Mouse (Mus musculus) ES-E14 (cell line): ENCODE data around the gene Lrrc55. TPM values are rescaled to one million over a fixed set of nuclear protein-coding genes. Genes with fewer than 3 reads are reported as not detected.

Experiments used
- DNase-seq: peaks from one replicate; pipeline ENCODE4 v3.0.0-alpha.2; 2013; ENCODE audit warnings: low read depth, low spot score
- H3K27ac ChIP-seq: 2 replicates; pipeline ENCODE4 v1.5.1; 2012; ENCODE audit warnings: low read depth, mild to moderate bottlenecking, low read length, moderate library complexity, mixed read lengths; ENCODE audit not compliant: poor library complexity, insufficient read depth, severe bottlenecking
- H3K36me3 ChIP-seq: 2 replicates; pipeline ENCODE4 v1.6.1; 2012; ENCODE audit warnings: mild to moderate bottlenecking, low read length, moderate library complexity, mixed read lengths; ENCODE audit not compliant: control insufficient read depth, poor library complexity, insufficient read depth, severe bottlenecking
- H3K4me1 ChIP-seq, 2 experiments: fragments of 150-350 bp in 1 of 2; sonication (generic) in 1 of 2; 2 replicates each; pipeline ENCODE4 v1.6.1; 2012; ENCODE audit warnings: low read length in 2 of 2, mild to moderate bottlenecking in 1 of 2, mixed read lengths in 1 of 2; ENCODE audit not compliant: control insufficient read depth in 2 of 2, insufficient read depth in 2 of 2, poor library complexity in 1 of 2
- H3K4me3 ChIP-seq, 2 experiments: fragments of 150-350 bp in 1 of 2; sonication (generic) in 1 of 2; 2 replicates each; pipeline ENCODE4 v1.5.1; 2012; ENCODE audit warnings: low read length in 2 of 2, low read depth in 1 of 2, mild to moderate bottlenecking in 1 of 2, mixed read lengths in 1 of 2; ENCODE audit not compliant: insufficient read depth in 1 of 2, poor library complexity in 1 of 2, severe bottlenecking in 1 of 2
- H3K9ac ChIP-seq: 2 replicates; pipeline ENCODE4 v1.6.1; 2012; ENCODE audit warnings: low read depth, mild to moderate bottlenecking, low read length, mixed read lengths; ENCODE audit not compliant: poor library complexity, insufficient read depth, severe bottlenecking
- H3K9me3 ChIP-seq: fragments of 150-350 bp; sonication (generic); 2 replicates; pipeline ENCODE4 v1.6.1; 2012; ENCODE audit warnings: low read depth, mild to moderate bottlenecking, low read length; ENCODE audit not compliant: control insufficient read depth, insufficient read depth
- CHD2 ChIP-seq: IDR thresholded peaks from 2 replicates; pipeline ENCODE4 v1.6.1; 2014; ENCODE audit warnings: mild to moderate bottlenecking, low read depth, low read length, inconsistent platforms
- HCFC1 ChIP-seq: IDR thresholded peaks from 2 replicates; pipeline ENCODE4 v1.6.1; 2012; ENCODE audit warnings: low read length, inconsistent platforms, borderline replicate concordance; ENCODE audit not compliant: insufficient read depth
- MAFK ChIP-seq: IDR thresholded peaks from 2 replicates; pipeline ENCODE4 v1.6.1; 2014; ENCODE audit warnings: mild to moderate bottlenecking, low read depth, low read length, inconsistent platforms; ENCODE audit not compliant: insufficient read depth
- ZC3H11A ChIP-seq: IDR thresholded peaks from 2 replicates; pipeline ENCODE4 v1.6.1; 2012; ENCODE audit warnings: low read depth, mild to moderate bottlenecking, inconsistent platforms, low read length, borderline replicate concordance
- ZNF384 ChIP-seq: IDR thresholded peaks from 2 replicates; pipeline ENCODE4 v1.6.1; 2012; ENCODE audit warnings: low read depth, low read length, inconsistent platforms
- in situ Hi-C, 2 experiments: fragments of 600-800 bp; cut with MboI; formaldehyde crosslinking; loops; one replicate each; pipeline ENCODE4 v1.15.1; 2025; ENCODE audit warnings: low sequenced_read_pairs in 2 of 2, inconsistent platforms in 1 of 2; ENCODE audit not compliant: unreplicated experiment in 2 of 2
- total RNA-seq: library from RNA; depleted of rRNA; stranded (reverse); fragments of 300-350 nt; gene quantifications from 2 replicates; pipeline ENCODE4 v1.2.3, GENCODE M21; 2012

Gene Lrrc55
- total RNA-seq, 1 experiment, result 0.36 TPM

GRCm38 (mm10) chr2:85135099-85135498 lies 61.9 kb downstream of the Lrrc55 start:
- H3K27ac ChIP-seq, result no peak overlapping the region
- TF ChIP-seq ZNF384 (no peak), CHD2 (no peak), MAFK (no peak)
- no peak overlapping the region for H3K4me3 ChIP-seq
- no peaks in the 10 kb centered on the region for H3K36me3 ChIP-seq
- H3K9ac ChIP-seq, result no peak overlapping the region
- peaks cover 0 to 3% of the 10 kb centered on the region in 2 experiments; a peak in 1 of 4 replicates for H3K4me1 ChIP-seq
- no peaks in the 10 kb centered on the region for H3K9me3 ChIP-seq
- DNase-seq, result no peak
- in situ Hi-C loops, result no loop called here

- Histone ChIP-seq H3K4me1 (peaks cover 0 to 3% of the 10 kb centered on the region in 2 experiments; a peak in 1 of 4 replicates), H3K4me3 (no peak overlapping the region), H3K36me3 (no peaks in the 10 kb centered on the region), H3K9me3 (no peaks in the 10 kb centered on the region), H3K9ac (no peak overlapping the region), H3K27ac (no peak overlapping the region)
- DNase-seq, result no peak
- TF ChIP-seq HCFC1 (no peak), ZNF384 (no peak), ZC3H11A (no peak)
- in situ Hi-C loops, result no loop called here
These were observed 64.8 kb downstream of the Lrrc55 start for GRCm38 (mm10) chr2:85132204-85132603.

- H3K27ac ChIP-seq, result no peak overlapping the region
- DNase-seq, result no peak
- in situ Hi-C loops, result no loop called here
These were observed 65.3 kb downstream of the Lrrc55 start for GRCm38 (mm10) chr2:85131724-85132123.

GRCm38 (mm10) chr2:85131226-85131625 lies 65.8 kb downstream of the Lrrc55 start:
- in situ Hi-C loops, result no loop called here
- DNase-seq, result no peak
- H3K36me3 ChIP-seq, result no peaks in the 10 kb centered on the region
- H3K27ac ChIP-seq, result no peak overlapping the region
- peaks cover 0 to 2% of the 10 kb centered on the region in 2 experiments; a peak in 1 of 4 replicates for H3K4me1 ChIP-seq
- no peak overlapping the region for H3K9ac ChIP-seq
- H3K9me3 ChIP-seq, result no peaks in the 10 kb centered on the region
- H3K4me3 ChIP-seq, result no peak overlapping the region
- TF ChIP-seq CHD2 (no peak), HCFC1 (no peak), ZC3H11A (no peak), ZNF384 (no peak), MAFK (no peak)

More at GRCm38 (mm10) chr2:85131724-85132123, 65.3 kb downstream of the Lrrc55 start:
- Histone ChIP-seq H3K36me3 (no peaks in the 10 kb centered on the region), H3K4me3 (no peak overlapping the region), H3K9me3 (no peaks in the 10 kb centered on the region), H3K9ac (no peak overlapping the region), H3K4me1 (peaks cover 0 to 3% of the 10 kb centered on the region in 2 experiments; a peak in 1 of 4 replicates)
- TF ChIP-seq HCFC1, result no peak
- TF ChIP-seq CHD2, result no peak
- no peak for TF ChIP-seq MAFK
- TF ChIP-seq ZC3H11A, result no peak
- TF ChIP-seq ZNF384, result no peak

- TF ChIP-seq ZNF384 (no peak), HCFC1 (no peak)
- Histone ChIP-seq H3K4me3 (no peak overlapping the region), H3K9ac (no peak overlapping the region), H3K4me1 (0 out of 4 replicates have a peak, but pooled peaks cover 0 to 2% of the 10 kb centered on the region in 2 experiments), H3K27ac (no peak overlapping the region), H3K9me3 (no peaks in the 10 kb centered on the region), H3K36me3 (no peaks in the 10 kb centered on the region)
- in situ Hi-C loops, result loop anchor here (10.0 kb wide), 2 partner anchors 115 to 435 kb away; no protein-coding TSS in a partner anchor
- DNase-seq, result no peak
These were observed 67.5 kb downstream of the Lrrc55 start for GRCm38 (mm10) chr2:85129496-85129971.
